Mouse (Mus musculus) ZHBTc4 (cell line): ENCODE data around the gene Akap12.

ENCODE experiments used
- DNase-seq: peaks from one replicate; pipeline ENCODE4 v3.0.0-alpha.2; 2011; ENCODE audit warnings: low read depth, low spot score

Gene Akap12

GRCm38 (mm10) chr10:4404895-4405491, 138.8 kb downstream of the Akap12 start:
- peak; percentile 80 for DNase-seq

GRCm38 (mm10) chr10:4405511-4405910, 139.3 kb downstream of the Akap12 start:
- no peak for DNase-seq

GRCm38 (mm10) chr10:4407191-4407590, 141.0 kb downstream of the Akap12 start:
- DNase-seq: no peak
